Mouse (Mus musculus) small intestine, adult 2 months (tissue): ENCODE measurements around the gene Gstp1.

Source experiments
- CTCF ChIP-seq: fragments of 200-500 bp; IDR thresholded peaks from 2 replicates; pipeline ENCODE4 v1.5.1; 2012; ENCODE audit warnings: low read depth, mild to moderate bottlenecking, control low read depth, inconsistent platforms, low read length, moderate library complexity, mixed read lengths; ENCODE audit not compliant: insufficient replicate concordance, insufficient read length; ENCODE audit errors: extremely low read depth
- POLR2A ChIP-seq: fragments of 200-500 bp; IDR thresholded peaks from 2 replicates; pipeline ENCODE4 v1.6.1; 2012; ENCODE audit warnings: low read depth, mild to moderate bottlenecking, control low read depth, inconsistent platforms, low read length, moderate library complexity

GRCm38 (mm10) chr19:3988750-3989149, 49.0 kb downstream of the Gstp1 start:
- peak; percentile 18; the same call in 1 of the 2 replicates for TF ChIP-seq CTCF
- TF ChIP-seq POLR2A = no peak
